Mouse (Mus musculus) colon, adult 2 months (tissue): Measurements from ENCODE around the gene Gtpbp6. TPM values are rescaled to one million over a fixed set of nuclear protein-coding genes. Genes with fewer than 3 reads are reported as not detected.

ENCODE experiments used
- polyA plus RNA-seq: library from polyadenylated mRNA; depleted of rRNA; stranded (reverse); fragments of >200 nt; gene quantifications from 2 replicates; pipeline ENCODE4 v1.2.3, GENCODE M21; 2012; rRNA removed

Gene Gtpbp6
- 122 and 143 TPM in 2 replicates for polyA plus RNA-seq

DNA sequence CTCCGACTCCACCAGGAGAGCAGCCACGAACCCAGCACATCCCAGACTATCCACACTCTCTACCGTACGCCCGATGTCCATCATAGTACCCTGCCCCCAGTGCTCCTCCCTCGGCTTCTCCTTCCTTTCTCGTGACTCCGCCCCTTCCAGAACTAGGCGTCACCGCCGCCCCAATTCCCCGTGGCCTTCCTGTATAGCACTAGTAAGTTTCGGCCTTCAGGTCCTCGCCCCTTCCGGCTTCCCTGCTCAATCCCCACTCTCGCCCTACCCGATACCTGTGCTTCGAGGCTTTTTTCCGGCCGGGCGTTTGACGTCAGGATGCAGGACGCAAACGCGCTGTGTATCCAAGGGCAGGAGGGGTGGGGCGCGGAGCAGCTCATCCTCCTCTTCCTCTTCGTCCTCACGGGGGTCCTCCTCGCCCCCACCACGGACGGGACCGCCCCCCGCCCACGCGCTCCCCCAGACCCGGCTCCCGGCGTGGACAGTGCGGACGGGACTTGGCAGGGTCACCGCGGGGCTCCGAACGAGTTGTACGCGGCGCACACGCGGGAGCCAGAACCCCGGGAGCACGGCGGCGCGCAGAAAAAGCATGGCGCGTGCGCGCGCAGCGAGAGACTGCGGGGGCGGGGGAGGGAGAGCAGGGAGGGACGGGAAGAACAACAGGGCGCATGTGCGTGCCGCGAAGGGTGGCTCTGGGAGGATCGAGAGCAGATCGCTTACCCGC is at the start of gene Gtpbp6:
Gene Gtpbp6, minus strand, starts transcription at position 617 of the 724 bp plus-strand sequence.

DNA sequence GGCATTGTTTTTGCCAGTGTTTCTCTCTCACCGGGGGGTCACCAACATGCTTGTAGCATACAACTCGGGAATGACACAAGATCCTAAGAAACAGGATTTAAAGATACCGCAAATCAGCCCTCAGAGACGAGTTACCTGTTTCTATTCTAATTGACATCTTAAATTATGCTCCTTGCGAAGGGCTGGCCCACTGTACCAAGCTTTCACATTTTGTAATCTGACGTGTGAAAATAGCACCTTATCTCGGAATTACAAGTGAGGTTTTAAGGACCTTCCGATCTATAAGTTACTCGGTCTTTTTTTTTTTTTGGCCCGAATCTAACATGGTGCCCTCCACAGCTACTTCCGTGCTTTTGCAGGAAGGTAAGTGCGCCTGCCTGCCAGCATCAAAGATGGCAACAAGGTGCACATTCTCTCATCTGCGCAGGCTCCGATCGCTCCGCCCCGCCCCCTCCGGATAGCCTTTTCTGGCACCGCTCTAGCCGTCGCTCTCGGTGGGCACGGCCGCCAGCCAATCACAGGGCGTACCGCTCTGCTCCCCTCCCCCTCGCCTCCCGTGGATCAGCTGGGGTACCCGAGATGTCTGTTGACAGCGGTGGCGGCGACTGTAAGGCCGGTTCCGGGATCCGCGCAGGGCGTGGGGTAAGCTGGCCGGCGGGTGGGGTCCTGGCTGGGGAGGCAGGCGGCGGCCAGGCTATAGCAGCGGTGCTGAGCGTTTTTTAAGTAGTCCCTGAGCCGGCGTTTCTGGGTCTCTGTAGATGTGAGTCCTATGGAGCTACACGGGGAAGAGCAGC is 27.5 kb upstream of the Gtpbp6 start, which contains the start of gene Chfr:
Gene Chfr, plus strand, starts transcription at position 550 of the 794 bp plus-strand sequence.

DNA sequence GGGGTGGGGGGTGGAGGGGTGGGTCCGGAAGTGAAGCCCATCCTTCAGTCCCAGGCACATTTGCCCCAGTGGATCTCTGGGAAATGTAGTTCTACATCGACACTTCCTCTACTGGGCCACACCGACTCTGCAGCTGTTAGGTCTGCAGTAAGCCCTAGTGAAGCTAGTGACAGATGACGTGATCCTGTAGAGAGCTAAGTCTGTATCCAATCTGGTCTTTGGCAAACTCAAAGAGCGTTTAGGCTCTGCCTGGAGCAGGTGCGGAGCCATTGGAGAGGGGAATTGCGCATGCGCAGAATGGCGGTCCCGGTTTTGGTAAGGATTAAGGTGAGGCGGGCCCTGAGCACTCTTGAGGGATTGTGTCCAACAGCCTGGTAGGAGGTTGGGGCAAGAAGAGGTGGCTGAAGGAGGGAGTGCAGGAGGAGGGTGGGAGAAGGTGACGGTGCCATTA is 2.0 kb upstream of the Gtpbp6 start, which contains the start of gene Zfp605:
Gene Zfp605, plus strand, starts transcription at position 102 of the 451 bp plus-strand sequence.

DNA sequence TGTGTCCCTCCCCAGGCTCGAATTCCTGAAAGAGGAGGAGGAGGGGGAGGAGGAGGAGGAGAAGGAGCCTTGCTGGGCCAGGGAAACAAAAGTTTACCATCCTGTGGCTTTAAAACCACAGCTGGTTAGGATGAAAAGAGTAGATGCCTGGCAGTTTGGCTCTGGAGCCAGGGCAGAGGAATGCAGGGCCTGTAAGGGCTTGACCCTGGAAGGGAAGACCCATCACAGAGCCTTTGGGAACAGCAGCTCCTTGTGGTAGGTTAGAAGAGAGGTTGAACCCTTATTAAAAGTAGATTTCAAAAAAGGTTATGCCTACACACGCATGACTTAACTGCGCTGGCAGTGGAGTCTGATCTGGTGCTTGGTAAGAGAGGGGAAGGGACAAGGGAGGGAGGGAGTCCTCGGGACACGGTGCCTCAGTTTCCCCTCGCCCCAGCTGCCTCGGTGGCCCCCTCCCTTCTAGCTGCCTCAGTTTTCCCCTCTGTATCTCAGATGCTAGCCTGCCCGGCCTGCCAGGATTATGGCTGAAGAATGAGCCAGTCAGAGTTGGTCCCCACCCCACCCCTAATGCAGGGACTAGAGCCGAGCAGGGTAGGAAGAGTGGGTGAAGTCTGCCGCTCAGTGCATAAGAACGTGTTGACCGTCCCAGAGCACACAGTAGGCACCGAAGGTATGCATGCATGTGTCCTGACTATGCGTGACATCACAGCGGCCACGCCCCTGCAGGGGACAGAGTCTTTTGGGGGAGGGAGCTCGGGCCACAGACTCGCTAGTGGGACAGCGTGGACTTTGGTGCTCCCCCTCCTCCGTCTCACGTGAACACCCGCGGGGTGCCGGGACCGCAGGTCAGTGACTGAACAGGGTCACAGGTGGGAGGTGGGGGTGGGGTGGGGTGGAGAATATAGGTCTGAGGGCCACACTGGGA is 8.1 kb downstream of the Gtpbp6 start, which contains the start of gene Plcxd1:
Gene Plcxd1, plus strand, starts transcription at position 314 of the 925 bp plus-strand sequence.

DNA sequence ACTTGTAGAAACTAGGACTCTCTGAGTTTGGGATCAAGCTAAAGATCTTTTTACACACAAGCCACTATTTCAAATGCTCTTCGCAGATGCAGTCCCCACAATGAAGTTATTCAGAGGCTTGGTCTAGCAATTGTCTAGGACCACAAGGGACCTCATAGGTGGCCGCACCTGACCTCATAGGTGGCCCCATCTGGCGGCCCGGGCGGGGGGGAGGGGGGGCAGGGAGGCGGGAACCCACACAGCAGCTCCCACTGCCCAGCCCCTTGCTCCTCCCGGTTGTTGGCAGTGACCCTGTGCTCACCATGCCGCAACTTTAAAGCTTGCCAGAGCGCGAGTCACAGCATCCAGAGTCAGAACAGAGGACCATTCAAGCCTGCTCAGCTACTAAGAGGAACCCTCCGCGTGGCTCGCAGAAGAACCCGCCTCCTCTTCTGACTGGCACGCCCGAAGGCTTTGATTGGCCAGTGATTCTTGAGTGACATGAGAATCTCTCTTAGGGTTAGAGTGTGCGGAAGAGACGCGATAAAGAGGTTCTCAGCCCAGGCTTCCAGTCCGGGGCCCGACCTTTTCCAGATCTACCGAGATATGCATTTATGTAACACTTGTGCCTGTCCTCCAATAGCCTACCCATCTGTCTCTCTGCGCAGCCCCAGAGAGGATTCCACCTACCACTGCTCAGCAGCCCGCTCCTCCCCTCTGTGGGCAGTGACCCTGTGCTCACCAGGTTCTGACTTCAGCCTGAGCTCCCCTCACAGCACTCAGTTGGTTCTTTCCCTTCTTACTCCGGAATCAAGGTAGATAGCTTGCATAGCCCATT is 13.8 kb downstream of the Gtpbp6 start, which contains the start of gene Gm35315:
Gene Gm35315, minus strand, starts transcription at position 391 of the 817 bp plus-strand sequence.

DNA sequence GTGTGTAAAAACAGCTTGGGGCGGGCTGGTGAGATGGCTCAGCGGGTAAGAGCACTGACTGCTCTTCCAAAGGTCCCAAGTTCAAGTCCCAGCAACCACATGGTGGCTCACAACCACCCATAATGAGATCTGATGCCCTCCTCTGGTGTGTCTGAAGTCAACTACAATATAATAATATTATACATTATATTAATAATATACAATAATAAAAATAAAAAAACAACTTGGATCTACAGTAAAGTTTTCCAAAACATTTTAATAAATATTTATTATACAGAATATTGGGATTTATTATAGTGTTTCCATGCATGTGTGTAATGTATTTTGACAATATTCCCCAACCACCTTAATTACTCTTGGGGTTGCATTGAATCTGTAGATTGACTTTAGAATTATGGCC is 35.6 kb downstream of the Gtpbp6 start, which contains the start of gene Gm17655:
Gene Gm17655, minus strand, starts transcription at position 101 of the 400 bp plus-strand sequence.

Other genes starting within 250 kb of the Gtpbp6 start
- 0.66 and 0.97 TPM in 2 replicates for gene Gm15446, start 184.8 kb downstream of the Gtpbp6 start, polyA plus RNA-seq
- 0.70 and 1.1 TPM in 2 replicates for gene Zfp932, start 111.7 kb downstream of the Gtpbp6 start, polyA plus RNA-seq
- gene Gm17655, start 35.7 kb downstream of the Gtpbp6 start, polyA plus RNA-seq = 0.06 TPM in 1 of 2 replicates, not detected in the other
- 0.06 TPM in 1 of 2 replicates, not detected in the other for gene Gm35315, start 13.8 kb downstream of the Gtpbp6 start, polyA plus RNA-seq
- gene Plcxd1, start 8.2 kb downstream of the Gtpbp6 start, polyA plus RNA-seq = 0.22 and 0.23 TPM in 2 replicates
- gene Zfp605, start 1.9 kb upstream of the Gtpbp6 start, polyA plus RNA-seq = 0.14 and 0.15 TPM in 2 replicates
- gene Chfr, start 27.6 kb upstream of the Gtpbp6 start, polyA plus RNA-seq = 67.2 and 69.3 TPM in 2 replicates
- 12.3 and 13.0 TPM in 2 replicates for gene Golga3, start 68.5 kb upstream of the Gtpbp6 start, polyA plus RNA-seq
- gene Ankle2, start 122.8 kb upstream of the Gtpbp6 start, polyA plus RNA-seq = 6.9 and 7.4 TPM in 2 replicates
- 16.5 and 18.2 TPM in 2 replicates for gene Pgam5, start 161.7 kb upstream of the Gtpbp6 start, polyA plus RNA-seq
- 5.4 and 6.0 TPM in 2 replicates for gene Pxmp2, start 178.0 kb upstream of the Gtpbp6 start, polyA plus RNA-seq
- 3.5 and 3.6 TPM in 2 replicates for gene Pole, start 178.1 kb upstream of the Gtpbp6 start, polyA plus RNA-seq
- 6.5 and 7.8 TPM in 2 replicates for gene P2rx2, start 235.0 kb upstream of the Gtpbp6 start, polyA plus RNA-seq
- not detected in 2 replicates for gene Lrcol1, start 236.5 kb upstream of the Gtpbp6 start, polyA plus RNA-seq